Mouse (Mus musculus) large intestine, adult 2 months (tissue): ENCODE results near the gene Pard3. TPM values are rescaled to one million over a fixed set of nuclear protein-coding genes. Genes with fewer than 3 reads are reported as not detected.

Source experiments
- DNase-seq: peaks from one replicate; pipeline ENCODE4 v3.0.0-alpha.2; 2012; ENCODE audit warnings: low read depth, low spot score
- WGBS: fragments of 180-500 bp; shearing (Covaris S2); methylation state at CpG from one replicate; pipeline ENCODE4 v1.1.7; 2018; 5-methylcytosine and 5-hydroxymethylcytosine counted together
- polyA plus RNA-seq: library from polyadenylated mRNA; depleted of rRNA; stranded (reverse); fragments of >200 nt; gene quantifications from 2 replicates; pipeline ENCODE4 v1.2.3, GENCODE M21; 2012

The Pard3 gene
- polyA plus RNA-seq, 1 experiment, result 19.0 TPM

DNA sequence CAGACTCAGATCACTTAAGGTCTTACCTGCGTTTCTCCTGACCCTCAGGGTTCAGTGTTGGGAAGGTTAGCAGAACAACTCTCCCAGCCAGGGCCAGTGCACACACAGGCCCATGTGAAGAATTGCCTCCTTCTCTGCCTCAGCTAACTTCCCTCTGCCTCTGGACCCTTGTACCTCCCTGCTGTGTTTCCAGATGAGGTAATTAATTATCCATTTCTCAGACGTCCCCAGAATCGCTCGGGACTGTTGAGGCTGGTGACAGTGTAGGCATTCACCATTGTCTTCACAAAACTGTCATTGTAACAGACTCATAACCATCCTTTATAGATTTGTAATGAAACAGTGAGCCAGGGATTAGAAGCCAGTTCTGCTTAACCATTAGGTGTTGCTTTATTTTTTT is 143.8 kb downstream of the Pard3 start:
- 73% methylated on average over 4 of the region's 4 CpGs for WGBS
- no peak for DNase-seq

DNA sequence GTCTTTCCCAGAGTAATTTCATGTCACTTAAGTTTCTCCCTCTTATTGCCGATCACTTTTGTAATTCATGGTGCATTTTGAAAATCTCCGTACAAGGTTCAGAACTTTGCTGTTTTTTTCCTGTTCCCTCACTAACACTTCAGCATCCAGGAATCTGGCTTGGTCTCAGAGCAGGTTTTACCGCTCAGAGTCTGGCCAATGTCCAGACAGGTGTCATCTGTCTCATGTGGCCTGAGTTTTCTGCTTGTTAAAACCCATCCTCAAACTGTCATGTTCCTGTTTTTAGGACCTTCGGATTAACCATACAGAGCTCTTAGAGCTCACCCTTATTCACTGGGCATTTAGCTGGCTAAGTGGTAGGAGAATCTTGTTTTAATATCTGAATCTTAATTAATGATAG is 146.9 kb downstream of the Pard3 start:
- DNase-seq, result no peak
- WGBS, result 74% methylated on average over 4 of the region's 4 CpGs

DNA sequence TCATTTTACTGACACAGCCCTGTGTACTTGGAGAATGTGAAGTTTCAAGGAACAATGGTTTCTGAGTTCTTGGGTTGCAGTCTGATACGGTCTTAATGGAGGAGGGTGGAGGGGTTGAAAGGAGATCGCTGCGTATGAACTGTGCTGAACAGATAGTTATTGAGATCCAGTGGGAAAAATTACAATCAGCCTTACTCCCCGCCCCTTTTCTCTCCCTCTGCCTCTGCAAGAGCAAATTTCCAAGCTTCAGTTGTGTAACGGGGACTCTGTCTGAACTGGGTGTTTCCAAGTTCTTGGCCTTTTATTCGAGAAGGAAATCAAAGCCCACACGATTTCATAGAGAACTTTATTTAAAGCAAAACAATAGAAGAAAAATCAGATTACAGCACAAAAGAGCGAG is 150.6 kb downstream of the Pard3 start:
- 75% methylated on average over 8 of the region's 8 CpGs for WGBS
- no peak for DNase-seq

- no peak for DNase-seq
- 83% methylated on average over 4 of the region's 4 CpGs for WGBS
Observed at GRCm38 (mm10) chr8:127214748-127215433, 151.2 kb downstream of the Pard3 start.

GRCm38 (mm10) chr8:127220206-127220605 is 156.5 kb downstream of the Pard3 start:
- 19% methylated on average over 5 of the region's 5 CpGs for WGBS
- no peak for DNase-seq

GRCm38 (mm10) chr8:127220615-127221014 is 156.9 kb downstream of the Pard3 start:
- WGBS, result 42% methylated on average over 7 of the region's 7 CpGs
- DNase-seq, result no peak

- no peak for DNase-seq
Observed at GRCm38 (mm10) chr8:127222361-127222760, 158.7 kb downstream of the Pard3 start.

GRCm38 (mm10) chr8:127226996-127227395 is 163.3 kb downstream of the Pard3 start:
- no peak for DNase-seq
- 27% methylated on average over 1 of the region's 1 CpGs for WGBS

More at GRCm38 (mm10) chr8:127222361-127222760, 158.7 kb downstream of the Pard3 start:
- WGBS, result 73% methylated on average over 3 of the region's 3 CpGs

DNA sequence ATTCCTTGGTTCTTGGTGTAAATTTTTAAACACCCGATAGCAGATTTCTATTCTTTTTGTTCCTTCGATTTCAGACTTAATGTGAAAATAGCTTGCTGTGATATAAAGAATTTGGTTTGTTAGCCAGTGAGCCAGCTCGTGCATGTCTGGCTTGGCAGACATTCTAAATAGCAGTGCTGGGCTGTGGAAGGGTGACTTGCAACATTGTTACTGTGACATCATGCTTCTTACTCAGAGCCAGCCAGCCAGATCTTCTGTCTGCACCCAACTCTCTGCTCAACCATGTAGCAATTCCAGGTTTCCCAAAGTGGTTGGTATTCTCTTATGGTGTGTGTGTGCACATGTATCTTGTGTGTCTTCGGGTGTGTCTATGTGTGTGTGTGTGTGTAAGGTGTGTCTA is 163.7 kb downstream of the Pard3 start:
- WGBS, result 69% methylated on average over 4 of the region's 4 CpGs
- DNase-seq, result no peak

DNA sequence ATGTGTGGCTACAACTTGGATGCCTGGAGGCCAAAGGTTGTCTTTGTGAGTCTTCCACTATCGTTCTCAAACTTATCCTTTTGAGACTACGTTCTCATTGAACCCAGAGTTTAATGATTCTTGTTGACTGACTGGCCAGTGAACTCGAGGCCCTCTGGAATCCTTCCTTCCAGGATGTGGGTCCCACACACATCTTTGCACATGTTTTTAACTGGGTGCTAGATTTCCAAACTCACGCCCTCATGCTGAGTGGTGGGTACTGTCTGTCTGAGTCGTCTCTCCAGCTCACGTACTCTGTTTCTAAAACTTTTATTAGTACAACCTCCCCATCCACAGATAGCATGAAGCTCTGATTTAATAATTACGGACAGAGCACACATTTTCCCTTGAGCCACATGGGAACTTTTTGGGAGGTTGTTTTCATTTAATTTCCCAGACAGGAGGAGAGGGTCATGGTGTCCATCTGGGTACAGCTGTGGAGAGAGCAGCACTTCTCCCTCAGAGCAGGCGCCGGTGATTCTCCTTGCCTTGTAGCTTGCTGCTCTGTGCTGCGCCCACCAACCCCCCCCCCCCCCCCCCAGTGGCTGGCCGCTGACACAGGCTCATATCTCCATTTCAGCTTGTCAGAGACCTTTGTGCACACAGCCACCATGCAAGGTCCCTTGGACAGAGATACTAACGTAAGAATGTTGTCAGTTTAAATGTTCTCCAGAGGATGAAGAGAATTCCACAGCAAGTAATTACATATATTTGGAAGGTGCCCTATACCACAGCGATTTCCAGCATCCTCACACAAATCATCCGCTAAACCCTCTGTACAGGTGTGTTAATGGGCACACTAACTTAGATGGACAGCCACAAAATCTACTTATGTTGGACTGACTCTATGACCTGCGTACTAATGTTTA is 165.9 kb downstream of the Pard3 start:
- no peak for DNase-seq
- WGBS, result 64% methylated on average over 15 of the region's 15 CpGs

GRCm38 (mm10) chr8:127230233-127230595 is 166.5 kb downstream of the Pard3 start:
- DNase-seq, result no peak

DNA sequence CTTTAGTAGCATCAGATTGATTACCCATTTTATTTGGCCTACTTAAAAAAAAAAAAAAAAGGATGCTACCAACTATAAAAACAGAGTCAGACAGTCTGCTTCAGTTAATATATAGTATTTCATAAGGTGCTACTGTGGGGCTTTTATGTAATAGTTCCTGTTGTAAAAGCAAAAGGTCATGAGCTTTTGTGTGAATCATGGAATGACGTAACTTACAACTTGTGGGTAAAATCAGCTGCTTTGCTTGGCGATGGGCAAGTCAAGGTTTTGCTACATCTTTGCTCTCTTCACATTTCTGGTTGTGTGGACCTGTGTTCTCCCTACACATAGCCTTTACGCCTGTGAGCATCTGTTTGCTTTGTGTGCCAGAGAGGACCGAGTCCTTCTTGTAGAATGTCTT is 179.7 kb downstream of the Pard3 start:
- DNase-seq, result no peak
- whole genome bisulfite sequencing, result 71% methylated on average over 4 of the region's 4 CpGs

More at GRCm38 (mm10) chr8:127230233-127230595, 166.5 kb downstream of the Pard3 start:
- WGBS, result 76% methylated on average over 8 of the region's 8 CpGs

DNA sequence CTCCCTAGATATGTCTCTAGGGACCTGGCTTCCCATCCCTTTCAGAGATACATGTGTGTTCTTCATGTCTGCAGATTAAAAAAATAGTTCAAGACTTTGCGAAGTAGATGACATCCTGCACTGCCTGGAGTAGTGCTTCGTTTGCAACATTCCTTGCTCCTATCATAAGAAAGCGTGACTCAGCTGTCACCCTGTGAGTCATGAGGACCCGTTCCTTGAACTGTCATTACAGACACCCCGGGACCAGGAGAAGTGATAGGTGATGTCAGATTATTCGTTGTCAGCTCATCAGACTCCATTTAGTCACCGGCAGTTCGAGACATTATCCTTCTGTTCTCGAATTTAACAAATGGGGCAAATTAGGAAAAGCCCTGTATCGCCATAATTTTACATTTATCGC is 180.1 kb downstream of the Pard3 start:
- 79% methylated on average over 11 of the region's 11 CpGs for WGBS
- DNase-seq, result no peak

DNA sequence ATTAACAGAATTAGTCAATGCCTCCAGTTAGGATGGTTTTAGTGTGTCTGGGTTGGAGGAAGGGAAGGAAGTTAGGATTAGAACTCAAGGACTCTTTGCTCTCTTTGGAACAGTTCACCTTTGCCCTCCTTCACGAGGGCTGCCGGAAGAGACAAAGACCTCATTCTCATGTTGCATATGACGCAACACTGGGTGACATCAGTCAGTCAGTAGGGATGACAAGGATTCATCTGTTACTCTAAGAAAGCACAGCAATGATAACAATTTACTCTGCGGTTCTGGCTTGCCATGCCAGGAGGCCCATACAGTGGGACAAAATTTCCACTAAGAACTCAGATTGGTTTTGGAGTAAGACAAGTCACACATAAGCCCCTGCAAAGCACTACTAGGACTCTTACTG is 187.1 kb downstream of the Pard3 start:
- WGBS, result 47% methylated on average over 4 of the region's 4 CpGs

GRCm38 (mm10) chr8:127251476-127251875 is 187.8 kb downstream of the Pard3 start:
- no peak for DNase-seq
- WGBS, result 76% methylated on average over 3 of the region's 3 CpGs

More for the DNA sequence above, 187.1 kb downstream of the Pard3 start:
- no peak for DNase-seq

DNA sequence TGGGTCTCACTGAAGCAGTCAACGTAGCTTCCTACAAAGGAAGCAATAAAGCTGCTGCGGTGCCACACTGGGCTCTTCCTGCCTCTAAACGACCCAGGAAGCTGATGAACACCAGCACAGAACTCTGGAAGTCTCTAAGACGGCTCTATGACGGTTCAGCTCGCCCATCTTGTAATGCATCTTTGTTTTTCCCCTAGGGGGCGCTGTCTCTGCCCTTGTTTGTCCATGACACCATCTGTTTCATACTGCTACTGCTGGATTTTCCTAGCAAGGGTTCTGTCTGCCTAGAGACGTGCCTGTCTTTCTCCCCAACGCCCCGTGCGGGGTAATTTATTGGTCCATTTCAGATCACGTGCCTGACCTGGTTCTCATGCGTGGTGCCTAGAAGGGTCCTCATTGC is 188.3 kb downstream of the Pard3 start:
- 81% methylated on average over 13 of the region's 13 CpGs for WGBS
- DNase-seq, result no peak

- DNase-seq, result no peak
- 91% methylated on average over 7 of the region's 7 CpGs for WGBS
Observed at GRCm38 (mm10) chr8:127254625-127255024, 190.9 kb downstream of the Pard3 start.

- 51% methylated on average over 3 of the region's 3 CpGs for WGBS
- no peak for DNase-seq
Observed at GRCm38 (mm10) chr8:127257086-127257485, 193.4 kb downstream of the Pard3 start.

GRCm38 (mm10) chr8:127261051-127261450 is 197.4 kb downstream of the Pard3 start:
- no peak for DNase-seq
- WGBS, result 91% methylated on average over 6 of the region's 6 CpGs

GRCm38 (mm10) chr8:127262026-127262425 is 198.3 kb downstream of the Pard3 start:
- WGBS, result 85% methylated on average over 7 of the region's 7 CpGs
- DNase-seq, result no peak

GRCm38 (mm10) chr8:127262436-127262835 is 198.7 kb downstream of the Pard3 start:
- 52% methylated on average over 3 of the region's 3 CpGs for WGBS
- DNase-seq, result no peak
